Mouse (Mus musculus): ENCODE results near the gene March4.

The March4 gene

DNA sequence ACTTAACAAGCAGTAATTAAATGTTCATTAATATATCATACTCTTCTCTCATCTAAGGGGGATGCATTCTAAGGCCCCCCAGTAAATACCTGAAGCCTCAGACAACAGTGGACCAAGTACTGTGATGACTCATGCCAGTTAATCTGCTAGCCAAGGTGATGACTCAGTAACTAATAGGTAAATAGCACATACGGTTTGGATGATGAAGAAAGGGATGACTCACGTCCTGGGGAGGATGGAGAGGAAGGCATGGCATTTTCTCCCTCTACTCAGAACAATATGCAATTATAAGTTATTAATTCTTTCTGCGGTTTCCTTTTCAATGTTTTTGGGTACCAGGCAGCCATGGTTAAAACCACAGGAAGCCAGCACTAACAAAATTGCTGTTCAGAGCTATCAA is 87.0 kb downstream of the March4 start:
- no peak for DNase-seq (ENCODE audit: low spot score)

DNA sequence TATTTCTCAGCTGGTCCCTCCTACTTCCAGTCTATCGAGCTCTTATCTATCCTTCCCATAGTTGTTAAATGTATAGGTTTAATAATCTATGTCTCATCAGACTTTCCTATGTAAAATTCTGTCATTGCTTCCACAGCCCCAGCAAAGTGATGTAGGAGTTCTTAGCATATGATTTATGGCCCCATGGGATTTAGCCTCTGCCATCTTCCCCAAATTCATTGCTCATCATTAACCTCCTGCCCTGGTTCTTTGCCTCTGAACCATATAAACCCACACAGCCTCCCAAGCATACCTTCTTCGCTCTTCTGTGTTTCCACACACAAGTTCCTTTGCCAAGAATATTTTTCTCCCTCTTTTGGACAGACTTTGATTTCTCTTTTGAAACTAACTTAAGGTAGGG is 94.0 kb downstream of the March4 start:
- DNase-seq (ENCODE audit: low spot score): no peak

DNA sequence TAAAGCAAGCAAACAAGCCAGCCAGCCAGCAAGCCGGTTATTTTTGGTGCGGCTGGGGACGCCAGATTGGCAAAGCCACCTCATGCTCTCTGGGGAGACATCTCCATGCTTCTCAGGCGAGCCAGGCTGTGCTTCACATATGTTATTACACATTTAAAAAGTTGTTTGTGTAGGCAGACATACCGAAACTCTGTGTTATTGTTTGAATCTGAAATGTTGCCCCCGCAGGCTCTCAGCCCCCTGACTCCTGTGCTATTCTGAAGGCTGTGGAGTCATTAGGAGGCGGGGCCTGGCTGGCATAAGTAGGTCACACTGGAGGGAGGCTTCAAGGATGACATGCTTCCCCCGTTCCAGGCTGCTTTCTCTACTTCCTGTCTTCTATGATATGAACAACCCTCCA is 97.6 kb downstream of the March4 start:
- no peak for DNase-seq (ENCODE audit: low spot score)

DNA sequence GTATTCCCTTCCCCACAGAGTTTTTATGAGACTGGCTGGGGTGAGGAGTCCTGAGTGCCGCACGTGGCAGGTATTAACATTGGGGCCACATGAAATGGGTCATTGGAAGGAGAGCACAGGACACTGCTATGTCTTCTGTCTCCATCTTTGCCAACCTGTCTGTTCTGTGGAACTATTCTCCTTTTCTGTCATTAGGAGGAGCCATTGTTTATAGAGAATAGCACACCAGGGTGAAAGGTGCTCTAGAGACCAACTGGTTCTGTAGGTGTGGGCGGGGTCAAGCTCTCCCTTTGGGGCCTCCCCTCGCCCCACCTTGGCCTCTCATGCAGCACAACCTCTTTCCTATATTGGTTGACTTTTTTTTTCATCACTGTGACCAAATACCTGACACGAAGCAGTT is 99.8 kb downstream of the March4 start:
- DNase-seq (ENCODE audit: low spot score): no peak

DNA sequence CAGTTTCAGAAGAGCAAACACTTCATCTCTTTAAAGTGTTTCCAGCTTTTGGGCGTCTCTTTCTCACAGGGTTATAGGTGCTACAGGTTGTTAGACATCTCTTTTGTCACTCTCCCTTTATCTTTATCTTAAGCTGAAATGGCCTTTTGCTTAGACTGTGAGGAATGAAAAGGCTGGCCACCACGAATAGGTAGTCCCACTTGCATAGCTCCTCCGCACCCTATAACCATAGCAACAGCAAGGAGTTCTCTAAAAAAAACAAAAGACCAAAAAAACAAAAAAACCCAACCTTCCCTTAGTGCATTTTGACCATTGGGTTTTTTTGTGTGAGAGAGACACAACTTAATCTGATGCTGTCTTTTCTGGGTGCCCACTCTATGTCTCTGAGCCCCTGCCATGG is 102.2 kb downstream of the March4 start:
- no peak for DNase-seq (ENCODE audit: low spot score)

DNA sequence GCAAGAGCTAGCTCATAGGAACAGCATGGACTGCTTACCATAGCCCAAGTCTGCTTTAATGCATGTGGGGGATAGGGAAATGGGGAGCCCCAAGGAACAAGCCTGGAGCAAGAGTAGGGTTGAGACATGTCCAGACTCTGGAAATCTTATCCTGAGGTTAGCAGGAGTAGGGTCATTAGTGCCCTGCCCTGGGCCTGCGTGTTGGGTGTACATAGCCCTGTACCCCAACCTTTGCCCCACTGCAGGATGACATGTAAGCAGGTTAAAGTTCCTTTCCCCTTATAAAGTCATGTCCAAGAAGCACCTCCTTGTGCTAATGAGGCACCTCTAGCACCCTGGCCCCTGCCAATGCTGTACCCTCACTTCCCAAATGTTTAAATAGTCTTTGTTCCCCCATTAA is 104.2 kb downstream of the March4 start:
- DNase-seq (ENCODE audit: low spot score): no peak

DNA sequence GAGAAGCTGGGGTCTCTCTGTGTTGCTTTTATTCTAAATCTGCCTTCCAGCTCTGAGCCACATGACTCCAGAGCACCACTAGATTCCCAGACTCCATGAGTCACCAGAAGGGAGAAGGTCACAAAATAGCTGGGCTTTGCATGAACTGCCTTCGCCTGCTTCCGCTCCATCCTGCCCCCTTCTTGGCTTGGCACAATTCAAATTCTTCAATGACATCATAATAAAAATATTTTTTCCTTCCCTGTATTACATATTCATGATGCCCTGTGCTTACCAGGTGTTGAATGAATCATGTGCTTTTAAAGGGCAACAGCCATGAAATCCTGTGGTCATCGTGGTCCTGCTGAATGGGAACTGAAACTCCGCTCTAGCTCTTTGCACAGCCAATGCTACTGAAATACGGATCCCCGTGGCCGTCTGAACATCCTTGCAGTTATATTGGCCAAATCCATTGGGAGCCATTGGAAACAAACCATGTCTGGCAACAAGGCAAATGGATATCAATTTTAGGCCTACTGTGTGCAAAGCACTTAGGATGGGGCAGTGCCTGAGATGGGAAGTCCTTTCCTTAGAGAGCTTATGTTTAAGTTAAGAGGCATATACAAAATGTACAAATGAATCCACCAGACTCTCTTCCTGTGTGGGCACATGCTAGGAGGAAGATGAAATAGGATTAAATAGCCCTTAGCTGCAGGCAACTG is 107.5 kb downstream of the March4 start:
- no peak for DNase-seq (ENCODE audit: low spot score)

DNA sequence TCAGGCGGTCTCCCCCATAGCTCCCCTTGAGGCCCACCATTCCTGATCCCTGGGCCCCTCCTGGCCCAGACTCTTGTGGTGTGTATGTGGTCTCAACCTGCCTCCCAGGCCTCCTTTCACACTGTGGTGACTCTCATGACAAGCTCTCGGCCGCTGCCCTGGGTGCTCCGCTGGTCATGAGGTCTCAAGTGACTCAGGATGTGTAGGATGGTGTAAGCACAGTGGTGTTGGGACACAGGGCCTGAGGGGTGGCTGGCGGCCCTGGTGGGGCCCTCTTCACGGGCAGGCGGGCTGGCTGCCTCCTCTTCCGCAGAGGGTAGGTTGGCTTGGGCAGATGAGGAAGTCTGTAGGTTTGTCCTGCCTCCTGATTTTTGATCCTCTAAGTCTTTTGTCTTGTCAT is 108.2 kb downstream of the March4 start:
- no peak for DNase-seq (ENCODE audit: low spot score)

DNA sequence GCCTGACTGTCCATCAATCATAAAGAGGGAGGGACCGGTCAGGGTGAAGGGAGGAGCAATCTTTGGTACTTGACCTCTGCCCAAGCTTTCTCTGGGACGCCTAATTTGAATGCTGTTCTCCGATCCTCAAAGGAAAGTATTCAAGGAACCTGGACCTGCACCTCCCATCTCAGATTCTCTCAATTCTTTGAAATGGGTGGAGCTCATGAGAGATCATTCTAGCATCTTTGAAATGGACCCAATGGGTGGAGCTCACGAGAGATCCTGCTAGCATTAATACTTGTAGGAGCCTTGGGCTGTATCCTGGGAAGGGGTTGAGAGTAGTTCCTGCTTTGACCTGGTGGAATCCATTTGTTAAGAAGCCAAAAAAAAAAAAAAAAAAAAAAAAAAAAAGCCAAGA is 110.3 kb downstream of the March4 start:
- DNase-seq (ENCODE audit: low spot score): no peak

DNA sequence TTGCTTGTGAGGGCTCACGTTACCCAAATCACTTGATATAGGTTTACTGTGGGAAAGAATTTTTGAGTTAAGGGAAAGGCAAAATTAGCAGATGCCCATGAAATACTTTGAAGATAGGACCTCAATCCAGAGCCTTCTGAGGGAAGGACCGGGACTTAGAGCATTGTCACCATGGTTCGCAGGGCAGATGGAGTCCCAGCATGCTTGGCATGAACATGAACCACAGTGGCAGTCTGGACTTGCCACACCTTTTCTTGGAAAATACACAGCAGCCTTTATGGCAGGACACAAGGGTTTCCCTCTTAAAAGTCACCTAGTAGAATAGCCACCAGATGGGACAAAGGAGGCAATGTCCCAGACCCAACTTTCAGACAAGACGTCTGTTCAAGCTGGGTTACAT is 114.6 kb downstream of the March4 start:
- DNase-seq (ENCODE audit: low spot score): no peak

DNA sequence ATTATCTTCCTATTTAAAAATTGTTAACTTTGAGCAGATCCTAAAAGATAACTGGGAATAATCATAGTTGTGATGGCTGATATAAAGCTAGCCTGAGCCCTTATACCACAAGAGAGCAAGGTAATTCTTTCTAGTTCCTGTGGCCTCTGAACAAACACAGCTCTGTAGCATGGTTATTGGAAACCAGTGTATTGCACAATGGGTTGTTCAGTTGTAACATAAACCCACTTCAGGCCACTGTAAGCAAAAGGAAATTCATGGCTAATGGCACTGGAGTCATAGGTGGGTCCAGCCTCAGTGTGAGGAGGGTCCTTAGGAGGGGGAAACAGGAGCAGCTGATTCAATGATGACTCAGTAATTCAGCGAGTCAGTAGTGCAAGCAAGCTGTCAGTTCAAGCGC is 116.5 kb downstream of the March4 start:
- DNase-seq (ENCODE audit: low spot score): no peak

DNA sequence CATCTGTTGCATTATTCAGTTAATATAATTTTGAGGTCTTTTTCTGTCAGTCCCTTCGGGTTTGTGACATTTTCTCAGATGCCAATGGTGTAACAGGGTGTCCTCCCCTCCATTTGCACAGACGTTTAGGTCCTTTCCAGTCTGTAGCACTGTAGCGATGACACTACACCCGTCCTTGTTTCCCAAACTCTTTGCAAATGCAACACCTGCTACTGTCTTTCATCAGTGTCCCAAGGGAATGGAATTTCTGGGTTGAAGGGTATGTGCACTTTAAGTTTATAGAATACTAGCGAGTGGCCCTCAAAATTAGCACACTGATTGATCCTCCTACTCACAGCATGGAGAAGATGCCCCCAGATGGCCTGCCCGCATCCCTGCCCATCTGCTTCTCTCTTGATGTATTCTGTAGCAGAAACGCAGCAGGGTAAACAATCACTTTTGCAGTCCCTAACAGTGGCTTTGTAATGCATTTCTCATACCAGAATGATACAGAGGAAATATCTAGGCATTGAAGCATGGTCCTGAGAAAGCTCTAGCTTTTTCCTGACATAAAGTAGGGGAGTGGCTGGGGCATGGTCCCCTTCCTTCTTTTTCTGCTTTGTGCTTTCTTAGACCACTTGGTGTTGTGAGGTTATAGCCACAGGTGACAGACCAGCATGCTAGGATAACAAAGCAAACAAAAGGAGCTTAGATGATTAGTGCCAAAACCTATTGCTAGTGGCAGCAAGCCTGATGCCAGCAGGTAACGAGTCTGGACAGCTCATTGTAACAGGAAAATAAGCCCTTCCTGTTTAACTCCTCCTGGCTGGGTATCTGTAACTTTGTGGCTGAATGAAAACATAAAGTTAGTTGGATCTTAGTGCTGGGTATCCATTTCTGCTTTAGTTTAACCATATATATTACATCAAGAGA is 117.7 kb downstream of the March4 start:
- no peak for DNase-seq (ENCODE audit: low spot score)

DNA sequence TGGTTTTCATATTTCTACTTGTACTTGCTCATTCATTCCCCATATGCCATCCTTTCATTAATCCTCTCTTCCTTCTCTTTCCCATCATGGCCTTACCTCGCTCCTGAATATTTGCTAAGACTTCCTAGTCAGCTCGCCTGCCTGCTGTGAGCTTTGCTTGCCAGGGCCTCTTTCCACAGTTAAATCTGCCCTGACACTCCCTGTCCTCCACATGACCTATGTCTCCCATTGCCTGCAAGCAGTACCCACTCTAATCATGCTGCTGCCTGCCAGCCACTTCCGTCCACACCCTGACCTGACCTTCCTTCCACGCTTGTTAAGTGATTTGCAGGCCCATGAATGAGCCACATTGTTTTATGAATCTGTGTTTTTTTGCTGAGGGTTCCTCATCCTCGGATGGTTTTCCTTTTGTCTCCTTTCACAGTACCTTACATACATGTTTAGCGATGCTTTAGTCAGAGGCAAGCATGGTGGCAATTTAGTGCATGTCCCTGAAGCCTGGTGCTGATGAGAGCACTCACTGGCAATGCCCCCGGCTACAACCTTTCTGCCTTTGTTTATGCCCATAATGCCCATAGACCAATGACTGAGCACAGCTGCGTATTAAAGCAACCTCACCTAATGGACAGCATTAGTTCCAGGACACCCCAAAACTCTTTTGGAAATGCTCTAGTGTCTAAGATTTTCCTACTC is 122.0 kb downstream of the March4 start:
- no peak for DNase-seq (ENCODE audit: low spot score)

DNA sequence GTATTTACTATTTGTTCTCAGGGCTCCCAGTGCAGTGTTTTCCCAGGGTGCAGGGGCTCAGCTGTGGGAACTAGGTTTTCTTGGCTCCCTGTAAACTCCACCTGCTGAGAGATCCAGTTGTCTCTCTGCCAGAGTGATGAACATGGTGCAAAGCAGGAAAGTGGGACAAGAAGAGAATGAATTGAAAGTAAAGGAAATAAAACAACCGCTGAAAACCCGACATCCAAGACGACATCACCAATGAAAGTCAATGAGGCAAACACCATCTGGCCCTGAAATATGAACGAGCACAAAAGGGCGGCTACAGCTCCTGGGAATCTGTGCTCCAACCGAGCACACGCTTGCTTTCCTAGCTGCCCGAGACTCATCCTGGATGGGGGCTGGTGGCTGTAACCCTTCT is 122.6 kb downstream of the March4 start:
- no peak for DNase-seq (ENCODE audit: low spot score)

DNA sequence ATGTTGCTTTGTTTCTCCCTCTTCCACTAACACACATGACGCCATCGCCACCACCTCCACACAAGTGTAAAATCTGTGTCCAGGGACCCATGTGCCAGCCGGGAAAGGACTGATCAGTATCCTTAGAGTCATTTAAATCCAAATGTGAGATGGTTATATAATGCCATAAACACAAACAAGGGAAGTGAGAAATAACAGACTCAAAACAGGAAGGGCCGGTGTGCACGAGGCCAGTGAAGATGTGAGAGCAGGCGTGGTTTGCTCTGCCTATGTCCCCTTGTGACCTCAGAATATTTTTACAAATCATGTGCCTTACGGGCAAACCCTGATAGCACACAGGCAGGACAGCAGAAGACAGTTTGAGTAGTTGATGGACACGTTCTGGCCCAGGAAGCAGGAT is 123.5 kb downstream of the March4 start:
- no peak for DNase-seq (ENCODE audit: low spot score)

DNA sequence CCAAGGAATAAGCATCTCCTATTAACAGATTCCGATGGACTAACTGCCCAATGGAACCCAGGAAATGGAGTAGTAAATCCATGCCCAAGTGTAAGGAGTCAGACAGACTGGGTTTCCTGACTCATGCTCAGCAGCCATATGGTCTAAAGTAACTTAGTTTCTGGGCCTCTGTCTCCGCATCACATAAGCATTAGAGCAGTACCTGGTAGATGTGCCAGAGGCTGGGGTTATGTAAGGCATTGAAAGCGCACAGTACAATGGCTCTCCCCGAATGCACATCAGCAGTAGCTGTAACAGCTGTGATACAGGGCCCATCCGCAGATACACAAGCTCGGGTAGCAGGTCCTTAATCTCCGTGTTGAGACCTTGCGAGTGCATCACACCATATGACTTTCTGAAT is 125.6 kb downstream of the March4 start:
- no peak for DNase-seq (ENCODE audit: low spot score)

DNA sequence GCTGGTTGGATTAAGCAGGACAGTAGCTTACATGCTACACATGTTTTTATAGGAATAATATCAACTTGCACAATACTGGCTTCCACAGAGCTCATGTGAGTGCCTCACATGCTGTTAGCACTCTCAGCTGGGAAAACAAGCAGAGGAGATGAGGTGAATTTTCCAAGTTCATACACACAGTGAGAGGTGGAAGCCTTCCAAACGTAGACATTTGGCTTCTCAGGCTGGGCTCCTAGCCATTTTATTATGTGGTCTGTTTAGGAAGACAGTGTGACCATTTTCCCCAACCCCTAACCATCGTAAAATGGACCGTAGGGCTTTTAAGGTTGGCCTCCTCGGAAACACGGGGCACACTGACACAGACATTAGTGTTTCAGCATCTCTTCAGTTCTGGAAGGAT is 126.8 kb downstream of the March4 start:
- DNase-seq (ENCODE audit: low spot score): no peak

DNA sequence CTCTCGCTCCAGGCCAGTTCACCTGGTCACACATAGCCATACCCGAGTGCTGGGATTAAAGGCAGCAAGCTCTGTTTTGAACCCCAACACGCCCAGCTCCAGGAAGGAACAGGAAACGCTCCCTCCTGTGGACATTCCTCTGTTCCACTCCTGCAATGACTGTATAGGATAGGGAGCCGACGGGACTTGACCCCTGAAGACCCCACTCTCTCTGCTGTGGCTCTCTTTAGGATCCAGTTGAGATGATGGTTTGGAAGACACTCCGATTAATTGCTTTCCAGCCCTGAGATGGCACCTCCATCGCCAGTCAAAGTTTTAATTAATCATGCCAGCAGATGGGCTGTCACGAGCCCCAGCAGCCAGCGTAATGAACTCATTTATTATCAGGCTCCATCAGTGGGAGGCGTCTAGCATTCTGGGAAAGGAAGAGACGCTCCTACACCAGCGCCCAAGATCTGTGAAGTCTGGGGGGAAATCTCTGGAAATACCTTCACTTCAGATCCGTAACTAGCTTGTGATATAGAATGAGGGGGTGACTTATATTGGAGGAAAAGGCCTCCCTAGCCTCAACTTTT is 130.1 kb downstream of the March4 start:
- no peak for DNase-seq (ENCODE audit: low spot score)

DNA sequence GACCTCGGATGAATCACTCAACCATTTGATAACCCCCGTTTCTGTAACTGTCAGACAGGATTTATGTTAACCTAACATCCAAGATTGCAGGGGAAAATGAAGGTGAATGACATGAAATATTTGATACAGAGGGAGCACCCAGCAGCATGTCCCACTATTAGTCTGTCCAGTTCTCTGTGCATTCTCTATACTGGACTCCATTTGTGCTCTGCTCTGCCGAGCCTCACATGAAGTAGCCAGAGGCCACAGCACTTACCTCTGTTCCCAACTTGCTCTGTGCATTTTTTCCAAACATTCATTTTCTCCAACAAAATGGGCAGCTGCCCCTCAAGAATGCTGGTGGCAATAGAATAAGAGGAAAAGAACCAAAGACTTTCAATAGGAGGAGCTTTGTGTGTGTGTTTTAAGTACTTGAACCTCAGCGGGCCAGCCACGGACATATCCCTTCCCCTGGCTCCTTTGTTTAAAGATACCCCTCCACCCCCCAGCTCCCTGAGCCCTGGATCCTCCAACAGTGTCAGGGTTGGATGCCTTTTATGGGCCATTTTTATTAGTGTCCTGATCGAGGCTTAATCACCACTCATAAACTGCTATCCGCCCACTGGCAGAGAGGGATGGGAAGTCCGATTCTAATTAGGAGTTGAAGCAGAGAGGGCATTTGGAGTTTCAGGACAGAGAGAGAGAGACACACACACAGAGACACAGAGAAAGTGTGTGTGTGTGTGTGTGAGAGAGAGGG is 135.2 kb downstream of the March4 start:
- no peak for DNase-seq (ENCODE audit: low spot score)

DNA sequence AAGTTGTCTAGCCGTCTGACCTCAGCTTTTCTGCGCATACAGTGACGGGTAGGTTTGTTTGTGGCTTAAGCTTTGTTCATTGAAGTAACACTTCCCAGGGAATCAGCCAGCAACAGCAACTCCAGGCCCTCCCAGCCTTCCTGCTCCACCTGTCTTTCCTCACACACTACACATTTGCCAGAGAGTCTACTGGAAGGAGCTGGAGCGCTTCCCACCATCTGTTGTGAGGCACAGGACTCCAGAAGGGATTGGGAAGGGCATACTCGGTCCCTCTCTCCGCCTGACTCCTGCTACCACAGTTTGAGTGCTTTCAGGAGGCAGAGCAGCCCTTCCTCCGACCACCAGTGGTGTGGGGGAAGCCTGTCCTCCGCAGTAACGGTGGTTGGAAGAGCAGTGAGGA is 136.1 kb downstream of the March4 start:
- no peak for DNase-seq (ENCODE audit: low spot score)

DNA sequence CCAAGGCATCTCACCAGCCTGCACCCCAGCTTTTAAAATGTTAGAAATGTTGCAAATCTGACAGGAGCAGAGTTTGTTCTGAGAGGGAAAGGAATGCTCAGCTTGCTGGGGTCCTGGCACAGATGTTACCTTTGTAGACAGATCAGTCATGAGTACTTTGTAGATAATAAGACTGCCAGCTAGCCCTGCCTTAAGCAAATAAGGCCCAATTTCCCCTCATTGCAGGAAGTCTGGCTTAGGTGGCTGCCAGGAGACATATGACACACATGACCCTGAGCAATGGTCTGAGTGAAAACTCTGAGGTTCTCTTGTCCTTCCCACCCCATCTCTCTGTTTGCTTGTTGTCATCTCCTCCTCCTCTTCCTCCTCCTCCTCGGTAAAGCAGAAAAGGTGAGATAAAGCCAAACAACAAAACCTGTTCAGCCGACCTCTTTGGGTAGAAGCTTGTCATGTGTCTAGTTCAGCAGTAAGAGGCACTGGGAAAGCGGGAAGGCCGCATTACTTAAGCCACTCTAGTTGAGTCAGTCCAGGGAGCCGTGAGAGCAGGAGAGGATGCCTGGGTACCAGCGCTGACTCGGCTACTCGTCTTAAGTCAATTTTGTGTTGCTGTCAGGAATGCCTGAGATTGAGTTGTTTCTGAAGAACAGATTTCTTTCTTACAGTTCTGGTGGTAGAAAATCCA is 136.9 kb downstream of the March4 start:
- DNase-seq (ENCODE audit: low spot score): no peak
